Mouse (Mus musculus) spleen, adult 2 months (tissue): Measurements from ENCODE around the gene Ddx19b.
"Not testable (repeated sequence)": the region's sequence is repeated elsewhere in the genome, so short reads cannot be mapped to it uniquely, and the experiment has no call there.

Source experiments
- CTCF ChIP-seq: fragments of 200-500 bp; IDR thresholded peaks from 2 replicates; pipeline ENCODE4 v1.5.1; 2011; ENCODE audit warnings: mild to moderate bottlenecking, inconsistent platforms; ENCODE audit not compliant: insufficient read depth, insufficient read length, insufficient replicate concordance; ENCODE audit errors: extremely low read depth
- POLR2A ChIP-seq: fragments of 200-500 bp; IDR thresholded peaks from 2 replicates; pipeline ENCODE4 v1.6.1; 2011; ENCODE audit warnings: low read depth, low read length, inconsistent platforms

- not testable (repeated sequence) for TF ChIP-seq CTCF, POLR2A
Measured at GRCm38 (mm10) chr8:111010230-111010991, 21.1 kb downstream of the Ddx19b start.
